21 mouse cellular contexts compared by ENCODE assay signal in genomic region chr1:164132609-164133008, GRCm38 (mm10). TPM values are rescaled to one million over a fixed set of nuclear protein-coding genes. Genes with fewer than 3 reads are reported as not detected.
"Had no signal": no experiment of that assay in that cellular context is flagged by ENCODE, and none has a peak within 500 bp of the region (broad histone marks: within the 10 kb centered on the region; RNA-seq: fewer than 3 reads in every experiment).

No protein-coding gene starts in this region.

- H3K27me3 ChIP-seq: limb, embryonic 12.5 days; limb, embryonic 15.5 days; lung, embryonic 15.5 days; midbrain, embryonic 15.5 days; neural tube, embryonic 12.5 days; neural tube, embryonic 15.5 days; stomach, embryonic 15.5 days had no signal

- H3K36me3 ChIP-seq: limb, embryonic 12.5 days; limb, embryonic 15.5 days; lung, embryonic 15.5 days; midbrain, embryonic 15.5 days; neural tube, embryonic 12.5 days; neural tube, embryonic 15.5 days; stomach, embryonic 15.5 days had no signal

- H3K27ac ChIP-seq: limb, embryonic 12.5 days; limb, embryonic 15.5 days; liver, embryonic 14.5 days; lung, embryonic 15.5 days; midbrain, embryonic 15.5 days; neural tube, embryonic 12.5 days; neural tube, embryonic 15.5 days; stomach, embryonic 15.5 days had no signal

- H3K9ac ChIP-seq: limb, embryonic 12.5 days; limb, embryonic 15.5 days; liver, embryonic 14.5 days; liver, postnatal 0 days; lung, embryonic 15.5 days; midbrain, embryonic 15.5 days; neural tube, embryonic 12.5 days; neural tube, embryonic 15.5 days; stomach, embryonic 15.5 days had no signal

- H3K9me3 ChIP-seq: limb, embryonic 12.5 days; limb, embryonic 15.5 days; lung, embryonic 15.5 days; midbrain, embryonic 15.5 days; neural tube, embryonic 12.5 days; neural tube, embryonic 15.5 days; stomach, embryonic 15.5 days had no signal

- H3K4me1 ChIP-seq: limb, embryonic 12.5 days; limb, embryonic 15.5 days; lung, embryonic 15.5 days; midbrain, embryonic 15.5 days; neural tube, embryonic 12.5 days; neural tube, embryonic 15.5 days; stomach, embryonic 15.5 days had no signal

- H3K4me2 ChIP-seq: limb, embryonic 12.5 days; limb, embryonic 15.5 days; liver, embryonic 11.5 days; lung, embryonic 15.5 days; midbrain, embryonic 11.5 days; midbrain, embryonic 15.5 days; neural tube, embryonic 12.5 days; neural tube, embryonic 15.5 days; stomach, embryonic 15.5 days had no signal

- ATAC-seq: liver, postnatal 0 days; midbrain, embryonic 15.5 days had no signal

- H3K4me3 ChIP-seq: limb, embryonic 12.5 days; limb, embryonic 15.5 days; lung, embryonic 15.5 days; midbrain, embryonic 15.5 days; neural tube, embryonic 12.5 days; neural tube, embryonic 15.5 days; stomach, embryonic 15.5 days had no signal

- DNase-seq: kidney, adult 18-20 months; kidney, adult 9 months; kidney, postnatal 14 days; kidney, postnatal 4 days; left cerebral cortex, postnatal 4 days; liver, postnatal 0 days; lung, postnatal 36 days; right cerebral cortex, adult 18-20 months; right cerebral cortex, postnatal 14 days; right cerebral cortex, postnatal 4 days; thymus, postnatal 25 days had no signal

RNA-seq across cellular contexts. Expression of gene Selp, which starts 17.5 kb away (rescaled TPM):
- polyA plus RNA-seq: limb, embryonic 12.5 days; midbrain, embryonic 11.5 days; midbrain, embryonic 15.5 days; neural tube, embryonic 12.5 days; neural tube, embryonic 15.5 days had no signal
